Mouse (Mus musculus): ENCODE data around the gene Ptgfrn. TPM values are rescaled to one million over a fixed set of nuclear protein-coding genes. Genes with fewer than 3 reads are reported as not detected.

Ptgfrn gene
- total and polyA plus RNA-seq, 3 experiments = not detected

DNA sequence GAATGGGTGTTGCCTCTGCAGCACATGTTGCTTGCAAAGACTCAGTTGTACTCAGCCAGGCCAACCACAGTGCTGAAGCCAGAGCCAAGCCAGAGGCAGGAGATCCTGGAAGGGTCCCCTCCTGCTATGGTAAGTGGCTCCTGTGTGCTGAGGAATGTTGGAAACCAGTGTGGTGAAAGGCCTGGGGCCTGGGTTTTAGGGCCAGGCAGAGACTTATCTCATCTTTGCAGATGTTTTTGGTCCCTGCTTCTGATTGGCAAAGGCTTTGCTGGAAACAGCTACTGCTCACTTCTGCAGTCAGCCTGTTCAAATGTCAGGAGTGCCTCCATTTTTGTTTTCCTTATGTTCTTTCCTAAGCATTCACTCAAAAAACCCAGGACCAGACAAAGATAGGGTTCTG is 19.0 kb upstream of the Ptgfrn start:
- TF ChIP-seq IRF4 (IDR thresholded peaks at IDR 0.05; ENCODE audit: low read depth, low read length) (no peak), RAD21 (IDR thresholded peaks at IDR 0.05; ENCODE audit: low read depth, low read length) (no peak), PAX5 (IDR thresholded peaks at IDR 0.05; ENCODE audit: low read length) (no peak), CTCF (conservative IDR thresholded peaks at IDR 0.05 in 1 of 2, IDR thresholded peaks at IDR 0.05 in 1 of 2; ENCODE audit: low read depth in 2 of 2, low read length in 2 of 2) (no peak), BHLHE40 (IDR thresholded peaks at IDR 0.05; ENCODE audit: low read depth, low read length) (no peak), ZKSCAN1 (IDR thresholded peaks at IDR 0.05; ENCODE audit: borderline replicate concordance, low read depth, low read length) (no peak), EP300 (IDR thresholded peaks at IDR 0.05; ENCODE audit: low read length) (no peak), MEF2A (IDR thresholded peaks at IDR 0.05; ENCODE audit: borderline replicate concordance, low read depth, low read length) (no peak), ETS1 (conservative IDR thresholded peaks at IDR 0.05; ENCODE audit: low read depth, low read length) (no peak), NELFE (IDR thresholded peaks at IDR 0.05; ENCODE audit: low read depth, low read length) (no peak), KAT2A (IDR thresholded peaks at IDR 0.05; ENCODE audit: insufficient replicate concordance, low read length) (no peak), ELF1 (IDR thresholded peaks at IDR 0.05; ENCODE audit: low read depth, low read length) (no peak), MXI1 (IDR thresholded peaks at IDR 0.05; ENCODE audit: low read depth, low read length) (no peak), TBP (conservative IDR thresholded peaks at IDR 0.05; ENCODE audit: low read depth, low read length) (no peak), TCF12 (IDR thresholded peaks at IDR 0.05; ENCODE audit: low read depth, low read length) (no peak), POLR2A (IDR thresholded peaks at IDR 0.05; ENCODE audit: low read depth, low read length) (no peak)
- no peaks in the 10 kb centered on the region for H3K9me3 ChIP-seq (replicated peaks; ENCODE audit: low read length)
- dilution Hi-C loops (cut with MboI; ENCODE audit: extremely low pct_ligation_motif_present, extremely low pct_unique_long_range_greater_than_20kb, low sequenced_read_pairs) = no loop called here
- no peak overlapping the region for H3K9ac ChIP-seq (ENCODE audit: insufficient read depth, low read depth)
- no peaks in the 10 kb centered on the region for H3K79me2 ChIP-seq (replicated peaks; ENCODE audit: control insufficient read depth, extremely low read depth, insufficient read depth, poor library complexity, severe bottlenecking)
- no peaks in the 10 kb centered on the region for H3K36me3 ChIP-seq (replicated peaks in 1 of 2; ENCODE audit: control insufficient read depth in 1 of 2, insufficient read depth in 1 of 2, low read length in 1 of 2)
- peaks cover 0 to 5% of the 10 kb centered on the region in 2 experiments; a peak in 2 of 4 replicates for H3K4me1 ChIP-seq (ENCODE audit: control insufficient read depth in 1 of 2, insufficient read depth in 2 of 2)
- in situ Hi-C loops (cut with MboI; ENCODE audit: low pct_ligation_motif_present, low pct_unique_long_range_greater_than_20kb, low sequenced_read_pairs) = no loop called here
- H3K27me3 ChIP-seq (replicated peaks) = no peaks in the 10 kb centered on the region
- H3K27ac ChIP-seq (ENCODE audit: insufficient read depth, low read depth) = no peak overlapping the region
- H3K4me3 ChIP-seq (replicated peaks in 1 of 3; ENCODE audit: low read depth in 2 of 3, low read length in 2 of 3, poor library complexity in 1 of 3) = no peak overlapping the region
- DNase-seq (ENCODE audit: extremely low read depth) = no peak
- no peak overlapping the region for H3K4me2 ChIP-seq (ENCODE audit: insufficient read depth, low read depth, poor library complexity, severe bottlenecking)

DNA sequence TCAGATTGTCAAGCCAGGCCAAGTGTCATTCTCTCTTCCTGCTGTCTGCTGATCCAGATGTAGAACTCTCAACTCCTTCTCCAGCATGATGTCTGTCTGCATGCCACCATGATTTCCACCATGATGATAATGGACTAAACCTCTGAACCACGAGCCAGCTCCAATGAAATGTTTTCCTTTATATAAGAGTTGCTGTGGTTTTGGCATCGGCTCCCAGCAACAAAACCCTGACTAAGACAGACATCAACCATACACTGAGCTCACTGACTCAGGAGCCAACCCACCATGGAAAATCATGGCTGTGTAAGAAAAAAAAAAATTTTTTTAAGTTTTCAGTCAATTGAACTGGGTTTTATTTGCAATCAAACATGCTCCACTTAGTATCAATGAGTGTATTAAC is 17.7 kb upstream of the Ptgfrn start:
- dilution Hi-C loops (cut with MboI; ENCODE audit: extremely low pct_ligation_motif_present, extremely low pct_unique_long_range_greater_than_20kb, low sequenced_read_pairs) (no loop called here), in situ Hi-C loops (cut with MboI; ENCODE audit: low pct_ligation_motif_present, low pct_unique_long_range_greater_than_20kb, low sequenced_read_pairs) (no loop called here)
- no peaks in the 10 kb centered on the region for H3K36me3 ChIP-seq (replicated peaks in 1 of 2; ENCODE audit: control insufficient read depth in 1 of 2, insufficient read depth in 1 of 2, low read length in 1 of 2)

More for the DNA sequence above, 17.7 kb upstream of the Ptgfrn start:
- Histone ChIP-seq H3K4me3 (replicated peaks in 1 of 3; ENCODE audit: low read depth in 2 of 3, low read length in 2 of 3, poor library complexity in 1 of 3) (no peak overlapping the region), H3K4me2 (ENCODE audit: insufficient read depth, low read depth, poor library complexity, severe bottlenecking) (no peak overlapping the region), H3K9me3 (replicated peaks; ENCODE audit: low read length) (no peaks in the 10 kb centered on the region), H3K79me2 (replicated peaks; ENCODE audit: control insufficient read depth, extremely low read depth, insufficient read depth, poor library complexity, severe bottlenecking) (no peaks in the 10 kb centered on the region), H3K27ac (ENCODE audit: insufficient read depth, low read depth) (no peak overlapping the region), H3K4me1 (ENCODE audit: control insufficient read depth in 1 of 2, insufficient read depth in 2 of 2) (peaks cover 0 to 5% of the 10 kb centered on the region in 2 experiments; a peak in 2 of 4 replicates), H3K27me3 (replicated peaks) (no peaks in the 10 kb centered on the region), H3K9ac (ENCODE audit: insufficient read depth, low read depth) (no peak overlapping the region)
- TF ChIP-seq USF1 (IDR thresholded peaks at IDR 0.05; ENCODE audit: low read depth, low read length) (no peak), RCOR1 (conservative IDR thresholded peaks at IDR 0.05; ENCODE audit: low read depth, low read length) (no peak), ETS1 (conservative IDR thresholded peaks at IDR 0.05; ENCODE audit: low read depth, low read length) (no peak)
- DNase-seq (ENCODE audit: extremely low read depth) = no peak
